In the genomic region with DNA sequence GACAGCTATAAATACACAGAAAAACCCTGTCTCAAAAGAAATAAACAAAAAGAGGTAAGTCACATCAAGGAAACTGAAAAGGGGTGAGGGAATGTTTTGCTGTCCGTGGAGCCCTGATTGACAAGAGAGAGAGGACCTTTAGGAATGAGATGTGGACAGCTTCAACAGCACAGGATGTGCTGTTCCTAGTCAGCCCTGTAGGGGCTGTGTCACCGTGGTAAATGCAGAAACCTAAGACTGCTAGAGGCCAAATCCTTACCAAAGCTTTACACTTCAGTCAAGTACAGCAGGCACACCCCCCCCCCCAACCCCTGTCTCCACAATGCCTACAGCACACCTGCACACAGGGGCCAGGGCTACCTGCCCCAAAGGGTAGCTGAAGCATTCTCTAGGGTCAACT, we compare ENCODE assay signal across 13 mouse cellular contexts. TPM values are rescaled to one million over a fixed set of nuclear protein-coding genes. Genes with fewer than 3 reads are reported as not detected.
DNase-seq lines count a peak whose midpoint lies in the region; ATAC-seq and TF ChIP-seq lines count a peak whose summit lies in the region.
"Had no signal": no experiment of that assay in that cellular context is flagged by ENCODE, and none has a peak within 500 bp of the region (broad histone marks: within the 10 kb centered on the region; RNA-seq: fewer than 3 reads in every experiment).

No protein-coding gene starts in this region.

- no peak overlapping the region for H3K27ac ChIP-seq in hindbrain, postnatal 0 days
- H3K27ac ChIP-seq in hindbrain, embryonic 11.5 days (ENCODE audit: low read depth, low read length) = no peak overlapping the region
- no peak overlapping the region for H3K27ac ChIP-seq in hindbrain, embryonic 16.5 days (ENCODE audit: low read depth, low read length)
- H3K27ac ChIP-seq: forebrain, embryonic 15.5 days had no signal

- H3K27me3 ChIP-seq in hindbrain, postnatal 0 days (ENCODE audit: insufficient read depth, low read length) = no peaks in the 10 kb centered on the region
- no peaks in the 10 kb centered on the region for H3K27me3 ChIP-seq in hindbrain, embryonic 11.5 days (ENCODE audit: control insufficient read depth, insufficient read depth, low read length)
- no peaks in the 10 kb centered on the region for H3K27me3 ChIP-seq in hindbrain, embryonic 16.5 days (replicated peaks; ENCODE audit: control insufficient read depth, insufficient read depth, low read length)
- H3K27me3 ChIP-seq: forebrain, embryonic 15.5 days had no signal

- H3K4me2 ChIP-seq in hindbrain, postnatal 0 days (ENCODE audit: low read depth, low read length) = no peak overlapping the region
- no peak overlapping the region for H3K4me2 ChIP-seq in hindbrain, embryonic 11.5 days (replicated peaks; ENCODE audit: low read depth, low read length)
- no peak overlapping the region for H3K4me2 ChIP-seq in hindbrain, embryonic 16.5 days (ENCODE audit: low read length)
- H3K4me2 ChIP-seq: forebrain, embryonic 15.5 days had no signal

- no peak for ATAC-seq in hindbrain, postnatal 0 days
- ATAC-seq in hindbrain, embryonic 11.5 days (ENCODE audit: low FRiP score) = no peak
- no peak for ATAC-seq in hindbrain, embryonic 16.5 days
- ATAC-seq: forebrain, embryonic 15.5 days had no signal

- peak; percentile 65 for TF ChIP-seq CTCF in hindbrain, postnatal 0 days (IDR thresholded peaks at IDR 0.05; ENCODE audit: low read depth)

- no peak overlapping the region for H3K4me3 ChIP-seq in hindbrain, postnatal 0 days (ENCODE audit: low read length)
- H3K4me3 ChIP-seq in hindbrain, embryonic 11.5 days (ENCODE audit: low read depth, low read length) = no peak overlapping the region
- no peak overlapping the region for H3K4me3 ChIP-seq in hindbrain, embryonic 16.5 days (ENCODE audit: low read length)
- H3K4me3 ChIP-seq: forebrain, embryonic 15.5 days had no signal

- no peaks in the 10 kb centered on the region for H3K9me3 ChIP-seq in hindbrain, postnatal 0 days (ENCODE audit: low read length)
- H3K9me3 ChIP-seq in hindbrain, embryonic 11.5 days (ENCODE audit: control insufficient read depth, low read length) = no peaks in the 10 kb centered on the region
- no peaks in the 10 kb centered on the region for H3K9me3 ChIP-seq in hindbrain, embryonic 16.5 days (ENCODE audit: control insufficient read depth, low read length)
- H3K9me3 ChIP-seq: forebrain, embryonic 15.5 days; G1E had no signal

- H3K4me1 ChIP-seq in hindbrain, postnatal 0 days (ENCODE audit: insufficient read depth, low read length) = no peaks in the 10 kb centered on the region
- no peaks in the 10 kb centered on the region for H3K4me1 ChIP-seq in hindbrain, embryonic 11.5 days (replicated peaks; ENCODE audit: control insufficient read depth, insufficient read depth, low read length)
- no peaks in the 10 kb centered on the region for H3K4me1 ChIP-seq in hindbrain, embryonic 16.5 days (ENCODE audit: control insufficient read depth, insufficient read depth, low read depth, low read length)
- H3K4me1 ChIP-seq: forebrain, embryonic 15.5 days had no signal

- peak; percentile 28 for DNase-seq in hindbrain, postnatal 0 days (ENCODE audit: low spot score)
- no peak for DNase-seq in hindbrain, embryonic 11.5 days (ENCODE audit: low spot score)
- DNase-seq in 416B (ENCODE audit: low read depth) (peak; percentile 59), MN1 (ENCODE audit: low spot score) (peak; percentile 68)
- DNase-seq in induced T-regulatory cell, adult 2 months (ENCODE audit: low read depth) = peak; percentile 63
- DNase-seq in right cerebral cortex, adult 2 months (ENCODE audit: low spot score in 2 of 2) = no peak
- DNase-seq in cerebellum, postnatal 36 days = no peak
- DNase-seq: embryo, embryonic 11 days; kidney, adult 8-10 months; layer of hippocampus, postnatal 36 days had no signal

- WGBS in hindbrain, postnatal 0 days = 34% methylated on average over 2 of the region's 2 CpGs
- WGBS in hindbrain, embryonic 11.5 days = 46% methylated on average over 2 of the region's 2 CpGs
- 50% methylated on average over 2 of the region's 2 CpGs for WGBS in hindbrain, embryonic 16.5 days

- H3K36me3 ChIP-seq in hindbrain, postnatal 0 days (ENCODE audit: insufficient read depth, low read length) = peaks cover 11% of the 10 kb centered on the region; the same call in 1 of the 2 replicates
- 0 out of 2 replicates have a peak, but pooled peaks cover 6% of the 10 kb centered on the region for H3K36me3 ChIP-seq in hindbrain, embryonic 11.5 days (ENCODE audit: control insufficient read depth, insufficient read depth, low read length)
- peaks cover 25% of the 10 kb centered on the region for H3K36me3 ChIP-seq in hindbrain, embryonic 16.5 days (ENCODE audit: control insufficient read depth, insufficient read depth, low read length)

- no peak overlapping the region for H3K9ac ChIP-seq in hindbrain, postnatal 0 days (replicated peaks; ENCODE audit: low read length)
- H3K9ac ChIP-seq in hindbrain, embryonic 11.5 days (ENCODE audit: low read depth, low read length) = no peak overlapping the region
- no peak overlapping the region for H3K9ac ChIP-seq in hindbrain, embryonic 16.5 days (ENCODE audit: low read depth, low read length)
- H3K9ac ChIP-seq: forebrain, embryonic 15.5 days had no signal

RNA-seq across cellular contexts. Expression of a gene that starts 13.9 kb away (rescaled TPM):
- total RNA-seq in hindbrain, postnatal 0 days (2014; rRNA removed) = 125 and 141 TPM in 2 replicates
- polyA plus RNA-seq in hindbrain, postnatal 0 days (2015; fragmentation: Nextera tagmentation; extraction: Ambion mirVana) = 224 and 232 TPM in 2 replicates
- 235 and 238 TPM in 2 replicates for polyA plus RNA-seq in hindbrain, embryonic 11.5 days (2014; fragmentation: Nextera tagmentation; extraction: Ambion mirVana)
- polyA plus RNA-seq in hindbrain, embryonic 16.5 days (2015; fragmentation: Nextera tagmentation; extraction: Ambion mirVana) = 217 and 231 TPM in 2 replicates

RNA-seq across cellular contexts. Expression of a gene that starts 39.2 kb away (rescaled TPM):
- total RNA-seq in hindbrain, postnatal 0 days (2014; rRNA removed) = 9.8 and 10.4 TPM in 2 replicates
- polyA plus RNA-seq in hindbrain, postnatal 0 days (2015; fragmentation: Nextera tagmentation; extraction: Ambion mirVana) = 28.3 and 29.0 TPM in 2 replicates
- polyA plus RNA-seq in hindbrain, embryonic 11.5 days (2014; fragmentation: Nextera tagmentation; extraction: Ambion mirVana) = 32.6 and 33.8 TPM in 2 replicates
- polyA plus RNA-seq in hindbrain, embryonic 16.5 days (2015; fragmentation: Nextera tagmentation; extraction: Ambion mirVana) = 20.5 and 21.2 TPM in 2 replicates

Comparison
In these comparisons a context has a peak if more than half of its experiments do, and no peak if none do; other contexts are left out.
1. DNase-seq: peak in hindbrain, postnatal 0 days (single experiment), 416B (single experiment), MN1 (single experiment) and induced T-regulatory cell, adult 2 months (single experiment); none in hindbrain, embryonic 11.5 days (single experiment), right cerebral cortex, adult 2 months (0 of 2) and cerebellum, postnatal 36 days (0 of 2).